Mouse (Mus musculus): ENCODE results near the gene Znrd1. TPM values are rescaled to one million over a fixed set of nuclear protein-coding genes. Genes with fewer than 3 reads are reported as not detected.

The Znrd1 gene
- polyA plus RNA-seq, 1 experiment from 2014 or later = 39.2 TPM

DNA sequence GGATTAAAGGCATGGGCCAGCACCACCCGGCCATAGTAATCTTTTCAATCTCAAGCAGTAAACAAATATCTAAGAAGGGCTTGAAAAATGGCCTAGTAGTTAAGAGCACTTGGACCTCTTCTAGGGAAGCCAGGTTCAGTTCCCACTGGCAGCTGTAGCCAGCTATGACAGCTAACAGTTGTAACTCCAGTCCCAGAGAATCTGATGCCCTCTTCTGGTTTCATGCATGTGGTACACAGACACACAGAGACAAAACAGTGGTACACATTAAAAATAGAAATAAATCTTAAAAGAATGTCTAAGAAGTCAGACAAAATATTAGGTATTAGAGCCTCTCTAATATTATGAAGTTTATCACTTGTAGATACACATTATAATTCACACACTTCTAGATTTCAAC lies 2.8 kb upstream of the Znrd1 start:
- Histone ChIP-seq H3K4me1 (peaks cover 17% of the 10 kb centered on the region), H3K27me3 (replicated peaks) (no peaks in the 10 kb centered on the region), H3K36me3 (peaks cover 12% of the 10 kb centered on the region), H3K9ac (no peak overlapping the region), H3K9me3 (no peaks in the 10 kb centered on the region), H3K4me2 (no peak overlapping the region), H3K4me3 (no peak overlapping the region), H3K27ac (replicated peaks) (no peak overlapping the region)
- 54% methylated on average over 1 of the region's 1 CpGs for WGBS
- no peak for ATAC-seq (ENCODE audit: extremely low read depth, insufficient number of reproducible peaks, low FRiP score, low TSS enrichment)

DNA sequence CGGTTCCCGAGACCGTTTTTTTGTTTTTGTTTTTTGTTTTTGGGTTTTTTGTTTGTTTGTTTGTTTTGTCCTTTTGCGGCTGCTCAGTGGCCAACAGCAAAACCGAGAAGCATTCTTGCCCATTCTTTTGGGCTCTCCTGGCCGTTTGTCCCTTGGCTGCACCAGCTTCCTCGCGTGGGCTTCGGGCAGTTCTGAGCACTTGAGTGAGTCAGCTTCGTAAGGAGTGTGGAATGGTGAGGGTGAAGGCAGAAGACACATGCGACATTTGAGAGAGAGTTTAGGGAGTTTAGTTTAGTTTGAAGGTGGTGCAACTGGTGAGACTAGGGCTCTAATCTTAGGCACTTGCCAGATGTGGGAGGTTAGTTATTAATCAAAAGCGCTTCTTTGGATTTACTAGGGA lies 525 bp upstream of the Znrd1 start:
- Histone ChIP-seq H3K4me1 (peaks cover 17% of the 10 kb centered on the region), H3K9ac (peak overlapping the region; percentile 89), H3K4me2 (peak overlapping the region; percentile 90), H3K36me3 (peaks cover 26% of the 10 kb centered on the region), H3K4me3 (peak overlapping the region; percentile 82), H3K9me3 (no peaks in the 10 kb centered on the region), H3K27ac (replicated peaks) (peak overlapping the region; percentile 86), H3K27me3 (replicated peaks) (no peaks in the 10 kb centered on the region)
- WGBS = 12% methylated on average over 12 of the region's 12 CpGs
- no peak for ATAC-seq (ENCODE audit: extremely low read depth, insufficient number of reproducible peaks, low FRiP score, low TSS enrichment)

DNA sequence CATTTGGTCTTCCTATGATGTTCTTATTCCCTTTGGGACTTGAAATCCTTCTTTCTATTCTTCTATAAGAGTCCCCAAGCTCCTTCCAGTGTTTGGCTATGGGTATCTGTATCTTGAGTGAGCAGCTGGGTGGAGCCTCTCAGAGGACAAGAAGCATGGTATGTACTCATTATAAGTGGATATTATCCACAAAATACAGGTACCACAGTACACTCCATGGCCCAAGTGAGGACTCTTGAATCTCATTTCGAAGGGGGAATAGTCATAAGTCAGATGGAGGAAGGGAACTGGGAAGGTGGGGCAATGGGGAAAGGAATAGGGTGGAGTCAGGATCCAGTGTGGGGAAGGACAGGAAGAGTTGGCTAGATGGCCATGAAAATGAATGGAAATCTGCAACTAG lies 5.3 kb downstream of the Znrd1 start:
- peaks cover 50% of the 10 kb centered on the region for H3K36me3 ChIP-seq
- H3K9ac ChIP-seq = no peak overlapping the region
- ATAC-seq (ENCODE audit: extremely low read depth, insufficient number of reproducible peaks, low FRiP score, low TSS enrichment) = no peak
- peaks cover 4% of the 10 kb centered on the region; the same call in 1 of the 2 replicates for H3K27me3 ChIP-seq (replicated peaks)
- no peaks in the 10 kb centered on the region for H3K9me3 ChIP-seq
- H3K4me2 ChIP-seq = no peak overlapping the region
- H3K27ac ChIP-seq (replicated peaks) = no peak overlapping the region
- peaks cover 20% of the 10 kb centered on the region for H3K4me1 ChIP-seq
- 83% methylated on average over 1 of the region's 1 CpGs for WGBS
- H3K4me3 ChIP-seq = no peak overlapping the region

DNA sequence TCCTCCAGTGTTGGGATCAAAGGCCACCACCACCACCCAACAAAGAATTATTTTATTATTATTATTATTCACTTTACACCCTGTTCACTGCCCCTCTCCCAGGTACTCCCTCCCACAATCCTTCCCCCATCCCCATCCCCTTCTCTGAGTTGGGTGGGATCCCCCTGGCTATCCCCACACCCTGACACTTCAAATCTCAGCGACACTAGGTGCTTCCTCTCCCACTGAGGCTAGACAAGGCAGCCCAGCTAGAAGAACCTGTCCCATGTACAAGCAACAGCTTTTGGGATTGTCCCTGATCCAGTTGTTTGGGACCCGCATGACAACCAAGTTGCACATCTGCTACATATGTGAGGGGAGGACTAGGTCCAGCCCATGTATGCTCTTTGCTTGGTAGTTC lies 5.7 kb downstream of the Znrd1 start:
- Histone ChIP-seq H3K36me3 (peaks cover 50% of the 10 kb centered on the region), H3K4me3 (no peak overlapping the region), H3K9ac (no peak overlapping the region), H3K4me2 (no peak overlapping the region), H3K4me1 (peaks cover 21% of the 10 kb centered on the region), H3K27ac (replicated peaks) (no peak overlapping the region), H3K27me3 (replicated peaks) (peaks cover 5% of the 10 kb centered on the region; the same call in 1 of the 2 replicates), H3K9me3 (no peaks in the 10 kb centered on the region)
- ATAC-seq (ENCODE audit: extremely low read depth, insufficient number of reproducible peaks, low FRiP score, low TSS enrichment) = no peak
- 89% methylated on average over 2 of the region's 2 CpGs for WGBS

DNA sequence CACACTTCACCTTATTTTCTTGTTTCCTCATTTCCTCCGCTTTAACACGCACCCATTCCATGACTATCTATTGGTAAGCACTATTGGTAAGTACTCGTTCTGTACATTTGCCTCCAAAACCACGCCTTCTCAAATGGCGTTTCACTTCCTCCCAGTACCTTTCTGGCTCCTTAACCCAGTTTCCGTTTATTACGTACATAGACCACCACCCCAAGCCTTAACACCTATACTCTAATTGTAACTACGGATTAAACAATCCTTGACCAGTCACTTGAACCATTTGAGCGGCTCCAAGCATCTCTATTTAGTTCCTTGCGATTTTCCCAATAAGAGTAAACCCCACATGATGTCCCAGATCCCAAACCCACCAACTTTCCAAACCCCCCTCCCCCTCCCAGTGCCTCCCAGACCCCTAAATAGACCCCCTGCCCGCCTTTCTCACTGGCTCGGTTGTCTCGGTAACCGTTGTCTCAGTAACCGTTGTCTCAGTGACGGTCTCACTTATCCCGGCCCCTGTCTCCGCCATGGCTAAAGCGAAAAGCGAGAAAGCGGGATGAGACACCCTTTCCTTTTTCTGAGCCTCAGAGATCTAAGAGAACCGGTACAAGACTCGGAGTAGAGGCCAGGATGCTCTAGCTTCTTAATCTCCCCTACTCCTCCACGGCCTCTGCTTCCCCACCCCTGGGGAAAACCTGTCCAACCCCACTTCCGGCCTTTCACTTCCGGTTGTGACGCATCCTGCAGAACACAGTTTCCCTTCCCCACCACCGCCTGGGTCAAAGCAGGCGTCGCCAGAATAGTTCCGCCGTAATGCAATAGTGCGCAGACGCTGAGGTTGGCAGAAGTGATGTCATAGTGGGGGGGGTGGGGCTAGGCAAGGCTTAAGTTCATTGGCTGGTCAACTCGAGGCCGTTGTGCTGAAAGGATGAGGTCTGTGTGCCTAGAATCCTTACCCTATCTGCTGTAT lies 7.1 kb downstream of the Znrd1 start, which contains the start of gene Ppp1r11:
Gene Ppp1r11 (minus strand): TSS at position 761 of the 967 bp plus-strand sequence.
- H3K9ac ChIP-seq = peak within 1 kb of the TSS; percentile 92

DNA sequence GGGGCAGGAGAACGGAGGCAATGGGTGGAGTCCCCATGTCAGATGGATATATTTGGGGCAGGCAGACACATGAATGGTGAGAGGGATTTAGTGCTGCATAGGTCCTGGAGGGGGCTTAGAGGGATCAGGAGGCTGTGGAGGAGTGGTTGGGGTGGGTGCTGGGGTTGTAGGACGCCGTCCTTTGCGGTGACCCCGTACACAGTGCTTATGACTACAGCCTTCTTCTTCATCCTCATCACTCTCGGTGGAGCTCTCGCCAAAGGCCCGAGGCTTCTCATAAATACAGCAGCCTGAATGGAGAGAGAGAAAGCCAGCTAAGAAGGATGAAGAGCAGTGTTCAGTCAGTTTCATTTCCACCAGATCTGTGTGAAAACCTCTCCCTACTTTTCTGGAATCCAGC lies 9.1 kb downstream of the Znrd1 start:
- no peaks in the 10 kb centered on the region for H3K9me3 ChIP-seq
- H3K27me3 ChIP-seq (replicated peaks) = peaks cover 36% of the 10 kb centered on the region
- no peak overlapping the region for H3K4me2 ChIP-seq
- peaks cover 27% of the 10 kb centered on the region for H3K36me3 ChIP-seq
- WGBS = 90% methylated on average over 8 of the region's 8 CpGs
- H3K4me1 ChIP-seq = peaks cover 21% of the 10 kb centered on the region
- ATAC-seq (ENCODE audit: extremely low read depth, insufficient number of reproducible peaks, low FRiP score, low TSS enrichment) = no peak
- H3K9ac ChIP-seq = no peak overlapping the region
- H3K27ac ChIP-seq (replicated peaks) = no peak overlapping the region
- no peak overlapping the region for H3K4me3 ChIP-seq

More for the DNA sequence above, 7.1 kb downstream of the Znrd1 start, which contains the start of gene Ppp1r11:
- H3K4me1 ChIP-seq = peaks cover 21% of the 10 kb centered on the region
- H3K4me2 ChIP-seq = peak within 1 kb of the TSS; percentile 86
- 2% methylated on average over 36 of the region's 36 CpGs for WGBS
- H3K27ac ChIP-seq (replicated peaks) = peak within 1 kb of the TSS; percentile 76
- peak within 1 kb of the TSS; percentile 85 for H3K4me3 ChIP-seq
- H3K36me3 ChIP-seq = peaks cover 42% of the 10 kb centered on the region
- no peaks in the 10 kb centered on the region for H3K9me3 ChIP-seq
- H3K27me3 ChIP-seq (replicated peaks) = peaks cover 16% of the 10 kb centered on the region
- peak; percentile 95 for ATAC-seq (ENCODE audit: extremely low read depth, insufficient number of reproducible peaks, low FRiP score, low TSS enrichment)

DNA sequence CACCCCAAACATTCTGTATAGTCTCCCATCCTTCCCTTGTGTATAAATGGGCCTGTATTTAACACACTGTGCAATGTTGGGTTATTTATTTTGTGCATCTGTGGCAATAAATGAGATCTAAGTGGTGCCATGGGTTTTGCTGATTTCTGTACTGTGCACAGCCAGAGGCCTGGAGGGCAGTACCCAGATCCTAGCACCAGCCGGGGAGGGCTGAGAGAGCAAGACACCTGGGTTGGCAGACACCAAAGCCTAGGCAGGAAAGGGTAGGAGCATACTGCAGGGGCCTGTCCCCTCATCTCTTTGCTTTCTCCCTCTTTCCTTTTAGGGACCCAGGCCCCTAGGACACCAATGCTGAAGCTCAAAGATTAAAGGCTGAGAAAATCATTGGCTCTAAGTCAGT lies 10.1 kb downstream of the Znrd1 start:
- WGBS = 84% methylated on average over 1 of the region's 1 CpGs
- peaks cover 46% of the 10 kb centered on the region for H3K27me3 ChIP-seq (replicated peaks)
- H3K27ac ChIP-seq (replicated peaks) = no peak overlapping the region
- H3K4me3 ChIP-seq = no peak overlapping the region
- no peak overlapping the region for H3K4me2 ChIP-seq
- H3K4me1 ChIP-seq = peaks cover 23% of the 10 kb centered on the region
- H3K9me3 ChIP-seq = no peaks in the 10 kb centered on the region
- no peak overlapping the region for H3K9ac ChIP-seq
- ATAC-seq (ENCODE audit: extremely low read depth, insufficient number of reproducible peaks, low FRiP score, low TSS enrichment) = no peak
- peaks cover 18% of the 10 kb centered on the region for H3K36me3 ChIP-seq

DNA sequence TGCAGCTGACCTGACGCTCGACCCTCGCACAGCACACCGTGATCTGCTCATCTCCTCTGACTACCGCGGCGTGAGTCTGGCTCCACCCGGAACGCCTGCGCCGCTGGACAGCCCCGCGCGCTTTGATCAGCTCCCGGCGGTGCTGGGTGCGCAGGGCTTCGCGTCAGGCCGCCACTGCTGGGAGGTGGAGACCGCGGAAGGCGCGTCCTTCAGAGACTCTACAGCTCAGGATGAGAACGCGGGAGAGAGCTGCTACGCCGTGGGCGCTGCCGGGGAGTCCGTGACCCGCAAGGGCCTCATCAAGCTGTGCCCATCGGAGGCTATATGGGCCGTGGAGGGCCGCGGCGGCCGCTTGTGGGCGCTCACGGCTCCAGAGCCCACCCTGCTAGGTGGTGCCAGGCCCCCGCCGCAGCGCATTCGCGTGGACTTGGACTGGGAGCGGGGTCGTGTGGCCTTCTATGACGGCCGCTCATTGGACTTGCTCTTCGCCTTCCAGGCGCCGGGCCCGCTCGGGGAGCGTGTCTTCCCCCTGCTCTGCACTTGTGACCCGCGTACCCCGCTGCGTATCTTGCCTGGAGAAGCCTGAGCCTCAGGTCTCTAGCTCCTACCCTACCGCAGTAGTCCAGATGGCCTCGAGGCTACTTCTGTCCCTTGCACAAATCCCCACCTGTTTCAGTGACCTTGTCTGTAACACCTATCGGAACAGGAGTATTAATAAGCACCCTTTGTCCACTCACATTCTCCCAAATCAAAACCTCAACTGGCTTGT lies 11.1 kb downstream of the Znrd1 start:
- H3K9ac ChIP-seq = peak overlapping the region; percentile 82
- no peaks in the 10 kb centered on the region for H3K9me3 ChIP-seq
- 2% methylated on average over 62 of the region's 62 CpGs for WGBS
- H3K4me3 ChIP-seq = peak overlapping the region; percentile 65
- no peak overlapping the region for H3K27ac ChIP-seq (replicated peaks)
- peaks cover 33% of the 10 kb centered on the region for H3K4me1 ChIP-seq
- peaks cover 18% of the 10 kb centered on the region for H3K36me3 ChIP-seq
- no peak for ATAC-seq (ENCODE audit: extremely low read depth, insufficient number of reproducible peaks, low FRiP score, low TSS enrichment)
- peak overlapping the region; percentile 99 for H3K4me2 ChIP-seq
- H3K27me3 ChIP-seq (replicated peaks) = peaks cover 56% of the 10 kb centered on the region

DNA sequence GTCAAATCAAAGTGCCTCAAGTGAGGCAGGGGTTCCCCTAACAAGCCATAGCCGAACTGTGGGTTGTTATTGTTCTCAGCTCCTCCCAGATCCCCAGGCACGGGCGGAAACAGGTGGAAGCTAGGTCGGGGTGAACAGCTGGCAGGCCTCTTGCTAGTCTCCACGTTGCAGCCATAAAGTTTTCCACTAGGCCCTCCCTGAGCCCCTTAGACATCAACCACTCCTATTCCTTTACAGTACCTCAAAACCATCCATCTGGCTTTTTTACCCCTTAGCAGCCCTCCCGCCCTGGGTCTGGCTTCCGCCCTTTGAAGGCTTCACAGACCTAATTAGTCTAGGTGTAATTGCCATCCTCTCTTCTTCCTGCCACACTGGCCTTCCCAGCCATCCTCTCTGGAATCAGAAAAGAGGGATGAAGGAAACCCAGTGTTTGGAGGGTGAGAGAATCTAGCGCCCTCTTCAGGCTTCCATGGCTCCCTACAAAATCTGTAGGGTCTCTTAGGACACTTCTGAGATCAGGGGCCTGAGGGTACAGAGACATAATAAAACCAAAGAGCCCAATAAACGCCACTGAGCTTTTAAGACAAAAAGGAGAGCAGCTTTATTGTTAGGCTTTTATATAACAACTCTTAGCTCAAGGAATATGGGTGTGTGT lies 14.1 kb downstream of the Znrd1 start:
- no peak overlapping the region for H3K27ac ChIP-seq (replicated peaks)
- H3K27me3 ChIP-seq (replicated peaks) = peaks cover 83% of the 10 kb centered on the region
- ATAC-seq (ENCODE audit: extremely low read depth, insufficient number of reproducible peaks, low FRiP score, low TSS enrichment) = no peak
- H3K9me3 ChIP-seq = no peaks in the 10 kb centered on the region
- H3K4me2 ChIP-seq = no peak overlapping the region
- WGBS = 26% methylated on average over 9 of the region's 9 CpGs
- no peak overlapping the region for H3K4me3 ChIP-seq
- peaks cover 20% of the 10 kb centered on the region for H3K4me1 ChIP-seq
- H3K9ac ChIP-seq = no peak overlapping the region
- H3K36me3 ChIP-seq = peaks cover 11% of the 10 kb centered on the region

DNA sequence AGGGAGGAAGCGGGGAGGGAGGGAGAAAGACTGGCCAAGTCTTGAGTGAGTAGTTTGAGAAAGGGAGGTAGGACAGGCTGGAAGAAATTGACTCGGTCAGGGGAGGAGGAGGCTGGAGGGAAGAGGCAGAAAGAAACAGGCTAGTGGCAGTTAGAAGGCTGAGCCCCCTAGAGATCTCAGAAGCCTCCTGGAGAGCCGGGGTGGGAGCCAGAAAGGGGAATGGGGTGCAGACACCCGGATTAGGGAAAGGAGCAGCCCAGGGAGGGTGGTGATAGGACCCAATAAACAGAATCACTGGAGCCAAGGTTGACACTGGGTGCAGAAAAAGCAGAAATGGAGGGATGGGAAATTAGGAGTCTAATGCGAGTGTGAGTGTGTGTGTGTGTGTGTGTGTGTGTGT lies 14.7 kb downstream of the Znrd1 start:
- H3K9me3 ChIP-seq = no peaks in the 10 kb centered on the region
- H3K27ac ChIP-seq (replicated peaks) = no peak overlapping the region
- H3K9ac ChIP-seq = no peak overlapping the region
- H3K4me2 ChIP-seq = peak overlapping the region; percentile 69; the same call in 1 of the 2 replicates
- no peak for ATAC-seq (ENCODE audit: extremely low read depth, insufficient number of reproducible peaks, low FRiP score, low TSS enrichment)
- peaks cover 88% of the 10 kb centered on the region for H3K27me3 ChIP-seq (replicated peaks)
- WGBS = 13% methylated on average over 5 of the region's 5 CpGs
- H3K36me3 ChIP-seq = peaks cover 5% of the 10 kb centered on the region
- H3K4me1 ChIP-seq = peaks cover 20% of the 10 kb centered on the region
- H3K4me3 ChIP-seq = no peak overlapping the region; the same call in 1 of the 2 replicates
